ENCODE assay signal across 8 mouse cellular contexts in the genomic region with DNA sequence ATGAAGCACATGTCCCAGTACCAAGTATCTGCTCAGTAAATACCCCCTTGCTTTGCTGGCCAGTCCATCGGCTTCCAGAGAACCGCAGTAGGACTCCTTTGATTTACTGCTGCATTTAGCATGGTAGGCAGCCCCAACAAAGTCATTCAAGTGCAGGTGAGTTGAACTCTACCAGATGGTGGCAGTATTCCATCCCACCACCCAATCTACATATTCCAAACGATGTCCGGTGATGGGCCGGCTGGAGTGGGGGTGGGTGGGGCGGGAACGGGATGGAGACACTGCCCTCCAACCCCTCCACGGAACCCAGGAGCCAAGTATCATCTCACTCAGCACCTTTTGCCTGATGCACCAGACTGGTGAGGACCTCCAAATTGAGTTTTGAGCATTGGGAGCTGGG. TPM values are rescaled to one million over a fixed set of nuclear protein-coding genes. Genes with fewer than 3 reads are reported as not detected.
A peak's percentile ranks its signal among the peaks of the same experiment; 100 is the strongest.
DNase-seq lines count a peak whose midpoint lies in the region; ATAC-seq lines count a peak whose summit lies in the region.

No protein-coding gene starts in this region.

- peaks cover 24% of the 10 kb centered on the region for H3K27me3 ChIP-seq in kidney, embryonic 14.5 days (ENCODE audit: control insufficient read depth, insufficient read depth, low read length)
- H3K27me3 ChIP-seq in intestine, embryonic 16.5 days (replicated peaks; ENCODE audit: control insufficient read depth, insufficient read depth, low read length), result peaks cover 19% of the 10 kb centered on the region
- H3K27me3 ChIP-seq in neural tube, embryonic 12.5 days (replicated peaks), result peaks cover 16% of the 10 kb centered on the region

- peak overlapping the region; percentile 21; the same call in 1 of the 2 replicates for H3K4me3 ChIP-seq in kidney, embryonic 14.5 days (ENCODE audit: low read length)
- H3K4me3 ChIP-seq in intestine, embryonic 16.5 days (ENCODE audit: low read length), result no peak overlapping the region
- H3K4me3 ChIP-seq in neural tube, embryonic 12.5 days, result peak overlapping the region; percentile 18; the same call in 1 of the 2 replicates

- H3K9me3 ChIP-seq in kidney, embryonic 14.5 days (ENCODE audit: control insufficient read depth, low read length), result no peaks in the 10 kb centered on the region
- no peaks in the 10 kb centered on the region for H3K9me3 ChIP-seq in intestine, embryonic 16.5 days (ENCODE audit: control insufficient read depth, low read length)
- no peaks in the 10 kb centered on the region for H3K9me3 ChIP-seq in neural tube, embryonic 12.5 days

- H3K36me3 ChIP-seq in kidney, embryonic 14.5 days (ENCODE audit: control insufficient read depth, insufficient read depth, low read length), result no peaks in the 10 kb centered on the region
- no peaks in the 10 kb centered on the region for H3K36me3 ChIP-seq in intestine, embryonic 16.5 days (ENCODE audit: control insufficient read depth, insufficient read depth, low read length)
- no peaks in the 10 kb centered on the region for H3K36me3 ChIP-seq in neural tube, embryonic 12.5 days

- 3% methylated on average over 8 of the region's 8 CpGs for WGBS in kidney, embryonic 14.5 days
- WGBS in intestine, embryonic 16.5 days, result 11% methylated on average over 8 of the region's 8 CpGs
- 5% methylated on average over 8 of the region's 8 CpGs for WGBS in neural tube, embryonic 12.5 days

- no peak overlapping the region for H3K27ac ChIP-seq in kidney, embryonic 14.5 days (ENCODE audit: low read depth, low read length)
- H3K27ac ChIP-seq in intestine, embryonic 16.5 days (ENCODE audit: low read length), result no peak overlapping the region
- no peak overlapping the region for H3K27ac ChIP-seq in neural tube, embryonic 12.5 days

- H3K4me1 ChIP-seq in kidney, embryonic 14.5 days (ENCODE audit: control insufficient read depth, insufficient read depth, low read length), result peaks cover 24% of the 10 kb centered on the region
- peaks cover 31% of the 10 kb centered on the region for H3K4me1 ChIP-seq in intestine, embryonic 16.5 days (ENCODE audit: control insufficient read depth, insufficient read depth, low read length)
- peaks cover 49% of the 10 kb centered on the region for H3K4me1 ChIP-seq in neural tube, embryonic 12.5 days

- no peak for DNase-seq in kidney, adult 18-20 months
- DNase-seq in embryo, embryonic 10.5 days (ENCODE audit: low spot score), result peak; percentile 75
- DNase-seq in urinary bladder, adult 18-20 months (ENCODE audit: low spot score in 2 of 2), result no peak
- DNase-seq in left cerebral cortex, adult 9 months (ENCODE audit: low spot score in 2 of 2), result no peak
- no peak for DNase-seq in urinary bladder, adult 2 months (ENCODE audit: low spot score)

- ATAC-seq in kidney, embryonic 14.5 days (ENCODE audit: low FRiP score, low TSS enrichment), result no peak
- no peak for ATAC-seq in intestine, embryonic 16.5 days
- ATAC-seq in neural tube, embryonic 12.5 days (ENCODE audit: low FRiP score, low read depth), result no peak

- H3K9ac ChIP-seq in kidney, embryonic 14.5 days (ENCODE audit: low read depth, low read length), result no peak overlapping the region
- no peak overlapping the region for H3K9ac ChIP-seq in intestine, embryonic 16.5 days (ENCODE audit: low read depth, low read length)
- no peak overlapping the region for H3K9ac ChIP-seq in neural tube, embryonic 12.5 days

- peak overlapping the region; percentile 38 for H3K4me2 ChIP-seq in kidney, embryonic 14.5 days (replicated peaks; ENCODE audit: low read depth, low read length)
- peak overlapping the region; percentile 35 for H3K4me2 ChIP-seq in intestine, embryonic 16.5 days (ENCODE audit: low read depth, low read length)
- peak overlapping the region; percentile 54 for H3K4me2 ChIP-seq in neural tube, embryonic 12.5 days (replicated peaks)

RNA-seq across cellular contexts. Expression of gene Racgap1, which starts 1.8 kb away (rescaled TPM):
- polyA plus RNA-seq in kidney, embryonic 14.5 days (2014; fragmentation: Nextera tagmentation; extraction: Ambion mirVana), result 79.1 and 113 TPM in 2 replicates
- 97.1 and 104 TPM in 2 replicates for polyA plus RNA-seq in intestine, embryonic 16.5 days (2015; fragmentation: Nextera tagmentation; extraction: Ambion mirVana)
- polyA plus RNA-seq in neural tube, embryonic 12.5 days (2016; fragmentation: Nextera tagmentation; extraction: Ambion mirVana), result 207 and 218 TPM in 2 replicates
- 5.4 and 6.1 TPM in 2 replicates for polyA plus RNA-seq in urinary bladder, adult 2 months (2012; rRNA removed)

RNA-seq across cellular contexts. Expression of gene Asic1, which starts 16.9 kb away (rescaled TPM):
- polyA plus RNA-seq in kidney, embryonic 14.5 days (2014; fragmentation: Nextera tagmentation; extraction: Ambion mirVana), result 0.88 and 0.90 TPM in 2 replicates
- 1.7 and 2.0 TPM in 2 replicates for polyA plus RNA-seq in intestine, embryonic 16.5 days (2015; fragmentation: Nextera tagmentation; extraction: Ambion mirVana)
- polyA plus RNA-seq in neural tube, embryonic 12.5 days (2016; fragmentation: Nextera tagmentation; extraction: Ambion mirVana), result 54.3 and 62.6 TPM in 2 replicates
- polyA plus RNA-seq in urinary bladder, adult 2 months (2012; rRNA removed), result 0.19 and 0.22 TPM in 2 replicates

RNA-seq across cellular contexts. Expression of gene Smarcd1, which starts 48.6 kb away (rescaled TPM):
- 54.3 and 74.2 TPM in 2 replicates for polyA plus RNA-seq in kidney, embryonic 14.5 days (2014; fragmentation: Nextera tagmentation; extraction: Ambion mirVana)
- 19.3 and 20.9 TPM in 2 replicates for polyA plus RNA-seq in intestine, embryonic 16.5 days (2015; fragmentation: Nextera tagmentation; extraction: Ambion mirVana)
- polyA plus RNA-seq in neural tube, embryonic 12.5 days (2016; fragmentation: Nextera tagmentation; extraction: Ambion mirVana), result 142 and 146 TPM in 2 replicates
- polyA plus RNA-seq in urinary bladder, adult 2 months (2012; rRNA removed), result 20.4 and 20.5 TPM in 2 replicates

RNA-seq across cellular contexts. Expression of gene Gm17349, which starts 52.0 kb away (rescaled TPM):
- polyA plus RNA-seq in kidney, embryonic 14.5 days (2014; fragmentation: Nextera tagmentation; extraction: Ambion mirVana), result not detected in 2 replicates
- polyA plus RNA-seq in intestine, embryonic 16.5 days (2015; fragmentation: Nextera tagmentation; extraction: Ambion mirVana), result not detected in 2 replicates
- not detected in 2 replicates for polyA plus RNA-seq in neural tube, embryonic 12.5 days (2016; fragmentation: Nextera tagmentation; extraction: Ambion mirVana)
- polyA plus RNA-seq in urinary bladder, adult 2 months (2012; rRNA removed), result 0.52 TPM in 1 of 2 replicates, not detected in the other

RNA-seq across cellular contexts. Expression of gene Aqp6, which starts 52.1 kb away (rescaled TPM):
- not detected in 2 replicates for polyA plus RNA-seq in kidney, embryonic 14.5 days (2014; fragmentation: Nextera tagmentation; extraction: Ambion mirVana)
- polyA plus RNA-seq in intestine, embryonic 16.5 days (2015; fragmentation: Nextera tagmentation; extraction: Ambion mirVana), result not detected in 2 replicates
- 0.60 and 1.1 TPM in 2 replicates for polyA plus RNA-seq in neural tube, embryonic 12.5 days (2016; fragmentation: Nextera tagmentation; extraction: Ambion mirVana)
- polyA plus RNA-seq in urinary bladder, adult 2 months (2012; rRNA removed), result 0.03 and 0.07 TPM in 2 replicates

Comparison
In these comparisons a context has a peak if more than half of its experiments do, and no peak if none do; other contexts are left out.
1. RNA of gene Racgap1, which starts 1.8 kb away (polyA plus RNA-seq): 207 to 218 TPM in neural tube, embryonic 12.5 days, 79.1 to 113 TPM in kidney, embryonic 14.5 days and 97.1 to 104 TPM in intestine, embryonic 16.5 days; 5.4 to 6.1 TPM in urinary bladder, adult 2 months; every median in the first group is over 10 times any median in the second.
2. RNA of gene Asic1, which starts 16.9 kb away (polyA plus RNA-seq): 54.3 to 62.6 TPM in neural tube, embryonic 12.5 days; 1.7 to 2.0 TPM in intestine, embryonic 16.5 days, 0.88 to 0.90 TPM in kidney, embryonic 14.5 days and 0.19 to 0.22 TPM in urinary bladder, adult 2 months; every median in the first group is over 10 times any median in the second.
3. Peak in every context shown above with its lines, with median percentiles within 50 percentile points of each other: H3K4me2 ChIP-seq.